Mouse (Mus musculus) lung, embryonic 14.5 days (tissue): Measurements from ENCODE around the gene Lipe. TPM values are rescaled to one million over a fixed set of nuclear protein-coding genes. Genes with fewer than 3 reads are reported as not detected.
"Not testable (repeated sequence)": the region's sequence is repeated elsewhere in the genome, so short reads cannot be mapped to it uniquely, and the experiment has no call there.

Source experiments
- ATAC-seq: fragments of 200-750 bp; cut with Nextera tagmentation; 2 replicates; pipeline ENCODE4 v1.8.0; 2017; ENCODE audit warnings: mild to moderate bottlenecking, moderate TSS enrichment, moderate library complexity; ENCODE audit not compliant: insufficient read depth
- DNase-seq: peaks from one replicate; pipeline ENCODE4 v3.0.0-alpha.2; 2015
- H3K27ac ChIP-seq: fragments of 300-500 bp; sonication (generic); 2 replicates; pipeline ENCODE4 v1.5.1; 2014; ENCODE audit warnings: low read depth, mild to moderate bottlenecking, moderate library complexity
- H3K27me3 ChIP-seq: fragments of 300-500 bp; sonication (generic); 2 replicates; pipeline ENCODE4 v1.6.1; 2014; ENCODE audit warnings: low read length, control low read depth; ENCODE audit not compliant: insufficient read depth
- H3K36me3 ChIP-seq: fragments of 300-500 bp; sonication (generic); 2 replicates; pipeline ENCODE4 v1.6.1; 2014; ENCODE audit warnings: control low read depth; ENCODE audit not compliant: insufficient read depth
- H3K4me1 ChIP-seq: fragments of 300-500 bp; sonication (generic); 2 replicates; pipeline ENCODE4 v1.6.1; 2014; ENCODE audit warnings: antibody characterized with exemption, control low read depth; ENCODE audit not compliant: insufficient read depth
- H3K4me2 ChIP-seq: fragments of 300-500 bp; sonication (generic); 2 replicates; pipeline ENCODE4 v1.6.1; 2014; ENCODE audit warnings: mild to moderate bottlenecking
- H3K4me3 ChIP-seq: fragments of 300-500 bp; sonication (generic); 2 replicates; pipeline ENCODE4 v1.5.1; 2014; ENCODE audit warnings: low read depth, low read length
- H3K9ac ChIP-seq: fragments of 300-500 bp; sonication (generic); 2 replicates; pipeline ENCODE4 v1.6.1; 2014
- H3K9me3 ChIP-seq: fragments of 300-500 bp; sonication (generic); 2 replicates; pipeline ENCODE4 v1.6.1; 2016; ENCODE audit warnings: low read depth, low read length, control low read depth
- CTCF ChIP-seq: IDR thresholded peaks from 2 replicates; pipeline ENCODE4 v1.5.1; 2016; ENCODE audit warnings: antibody characterized with exemption, low read depth
- WGBS: fragments of 180-500 bp; shearing (Covaris S2); extraction: QIAGEN DNeasy Blood & Tissue Kit; methylation state at CpG from one replicate; pipeline ENCODE4 v1.1.7; 2014; 5-methylcytosine and 5-hydroxymethylcytosine counted together
- polyA plus RNA-seq: library from polyadenylated mRNA; unstranded; fragments of >200 nt; fragmentation: Nextera tagmentation; extraction: Ambion mirVana; gene quantifications from 2 replicates; pipeline ENCODE4 v1.2.1, GENCODE M21; 2014

Gene Lipe
- polyA plus RNA-seq, 1 experiment from 2014 or later, result 4.0 TPM

GRCm38 (mm10) chr7:25427144-25427543 lies 28.6 kb upstream of the Lipe start:
- 81% methylated on average over 5 of the region's 5 CpGs for WGBS
- Histone ChIP-seq H3K36me3 (no peaks in the 10 kb centered on the region), H3K4me2 (no peak overlapping the region), H3K9me3 (no peaks in the 10 kb centered on the region), H3K27me3 (peaks cover 3% of the 10 kb centered on the region; the same call in 1 of the 2 replicates), H3K27ac (no peak overlapping the region), H3K4me1 (no peaks in the 10 kb centered on the region), H3K4me3 (no peak overlapping the region), H3K9ac (no peak overlapping the region)
- ATAC-seq (no peak), DNase-seq (no peak)
- TF ChIP-seq CTCF, result no peak

DNA sequence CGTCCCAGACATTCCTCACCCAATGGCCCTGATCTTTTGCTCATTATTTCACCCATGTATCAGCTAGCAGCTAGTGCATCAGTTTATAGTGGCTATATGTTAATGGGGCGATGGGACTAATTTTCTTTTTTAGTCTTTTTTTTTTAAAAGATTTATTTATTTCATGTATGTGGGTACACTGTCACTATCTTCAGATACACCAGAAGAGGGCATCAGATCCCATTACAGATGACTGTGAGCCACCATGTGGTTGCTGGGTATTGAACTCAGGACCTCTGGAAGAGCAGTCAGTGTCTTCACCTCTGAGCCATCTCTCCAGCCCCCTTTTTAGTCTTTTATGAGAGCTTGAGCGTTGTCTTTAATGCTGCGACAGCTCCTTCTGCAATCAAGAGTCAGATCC lies 27.9 kb upstream of the Lipe start:
- not testable (repeated sequence) for H3K4me1 ChIP-seq, H3K4me2 ChIP-seq, ATAC-seq, H3K27me3 ChIP-seq, H3K9me3 ChIP-seq, DNase-seq, H3K4me3 ChIP-seq, H3K9ac ChIP-seq, H3K36me3 ChIP-seq, H3K27ac ChIP-seq
- WGBS, result 83% methylated on average over 4 of the region's 4 CpGs

GRCm38 (mm10) chr7:25424429-25424828 lies 25.9 kb upstream of the Lipe start:
- no peak overlapping the region for H3K4me3 ChIP-seq
- H3K27ac ChIP-seq, result no peak overlapping the region
- DNase-seq (peak; percentile 96), ATAC-seq (peak; percentile 49; the same call in 1 of the 2 replicates)
- H3K4me2 ChIP-seq, result no peak overlapping the region
- no peaks in the 10 kb centered on the region for H3K4me1 ChIP-seq
- no peak overlapping the region for H3K9ac ChIP-seq
- no peaks in the 10 kb centered on the region for H3K9me3 ChIP-seq
- peak; percentile 87 for TF ChIP-seq CTCF
- H3K36me3 ChIP-seq, result no peaks in the 10 kb centered on the region
- H3K27me3 ChIP-seq, result peaks cover 3% of the 10 kb centered on the region; the same call in 1 of the 2 replicates
- 39% methylated on average over 4 of the region's 4 CpGs for WGBS

DNA sequence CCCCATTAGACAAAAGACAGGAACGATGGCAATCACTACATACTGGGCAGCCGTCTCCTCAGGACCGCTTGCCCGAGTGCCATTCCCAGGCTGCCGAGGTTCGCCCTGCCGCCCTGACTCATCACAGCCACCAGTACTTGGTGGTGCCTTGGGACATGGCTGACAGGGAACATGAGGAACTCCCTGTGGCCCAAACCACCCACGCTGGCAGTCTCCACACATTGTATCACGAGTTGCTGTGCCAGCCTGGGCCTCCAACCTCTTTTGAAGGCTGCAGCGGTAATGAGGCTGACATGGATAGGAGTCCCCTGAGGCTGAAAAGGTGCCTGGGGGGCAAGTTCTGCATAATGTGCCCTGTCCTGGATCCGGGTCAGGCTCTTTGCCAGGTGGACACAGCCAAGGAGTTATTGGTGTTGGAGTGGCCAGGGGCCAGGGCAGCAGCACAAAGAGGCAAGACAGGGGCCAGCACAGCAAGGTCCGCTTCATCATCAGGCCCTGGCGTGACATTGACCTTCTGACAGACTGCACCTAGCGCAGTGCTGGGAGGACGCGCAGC lies 23.9 kb upstream of the Lipe start:
- Histone ChIP-seq H3K4me2 (no peak overlapping the region), H3K36me3 (no peaks in the 10 kb centered on the region), H3K9ac (no peak overlapping the region), H3K4me1 (no peaks in the 10 kb centered on the region), H3K27ac (no peak overlapping the region), H3K9me3 (no peaks in the 10 kb centered on the region), H3K4me3 (no peak overlapping the region), H3K27me3 (peaks cover 3% of the 10 kb centered on the region; the same call in 1 of the 2 replicates)
- WGBS, result 72% methylated on average over 16 of the region's 16 CpGs
- ATAC-seq (no peak), DNase-seq (no peak)
- no peak for TF ChIP-seq CTCF

GRCm38 (mm10) chr7:25419943-25420342 lies 21.4 kb upstream of the Lipe start:
- H3K4me2 ChIP-seq, result no peak overlapping the region
- H3K27me3 ChIP-seq, result peaks cover 3% of the 10 kb centered on the region; the same call in 1 of the 2 replicates
- no peak for ATAC-seq
- H3K27ac ChIP-seq, result no peak overlapping the region
- no peak for TF ChIP-seq CTCF
- no peaks in the 10 kb centered on the region for H3K9me3 ChIP-seq
- DNase-seq, result no peak
- no peak overlapping the region for H3K4me3 ChIP-seq
- H3K4me1 ChIP-seq, result no peaks in the 10 kb centered on the region
- H3K9ac ChIP-seq, result no peak overlapping the region
- 70% methylated on average over 4 of the region's 4 CpGs for WGBS
- no peaks in the 10 kb centered on the region for H3K36me3 ChIP-seq

GRCm38 (mm10) chr7:25419536-25419935 lies 21.0 kb upstream of the Lipe start:
- 79% methylated on average over 8 of the region's 8 CpGs for WGBS
- DNase-seq, result no peak
- Histone ChIP-seq H3K4me1 (no peaks in the 10 kb centered on the region), H3K27ac (no peak overlapping the region), H3K9me3 (no peaks in the 10 kb centered on the region), H3K27me3 (peaks cover 3% of the 10 kb centered on the region; the same call in 1 of the 2 replicates), H3K4me3 (no peak overlapping the region), H3K9ac (no peak overlapping the region), H3K36me3 (no peaks in the 10 kb centered on the region), H3K4me2 (no peak overlapping the region)
- no peak for ATAC-seq
- no peak for TF ChIP-seq CTCF

DNA sequence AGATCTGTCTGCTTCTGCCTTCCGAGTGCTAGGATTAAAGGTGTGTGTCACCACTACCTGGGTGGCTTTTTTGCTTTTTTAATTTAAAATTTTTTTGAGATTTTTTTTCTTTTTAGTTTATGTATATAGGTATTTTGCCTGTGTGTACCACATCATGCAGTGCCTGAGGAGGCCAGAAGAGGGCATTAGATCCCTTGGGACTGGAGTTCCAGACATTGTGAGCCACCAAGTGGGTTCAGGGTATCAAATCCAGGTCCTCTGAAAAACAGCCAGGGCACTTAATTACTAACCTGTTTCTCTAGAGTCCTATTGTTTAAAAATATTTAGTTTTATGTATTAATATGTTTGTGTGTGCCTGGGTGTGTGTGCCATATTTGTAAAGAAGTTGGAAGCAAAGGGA lies 19.1 kb upstream of the Lipe start:
- Histone ChIP-seq H3K36me3 (no peaks in the 10 kb centered on the region), H3K4me3 (no peak overlapping the region), H3K9ac (no peak overlapping the region), H3K27ac (no peak overlapping the region), H3K4me2 (no peak overlapping the region), H3K4me1 (no peaks in the 10 kb centered on the region), H3K9me3 (no peaks in the 10 kb centered on the region), H3K27me3 (peaks cover under 1% of the 10 kb centered on the region; the same call in 1 of the 2 replicates)
- DNase-seq (peak; percentile 53), ATAC-seq (no peak)
- TF ChIP-seq CTCF, result peak; percentile 59
- WGBS, result 73% methylated on average over 1 of the region's 1 CpGs
